Mouse (Mus musculus) layer of hippocampus, adult 18-20 months (tissue): ENCODE results near the gene Sdhc. TPM values are rescaled to one million over a fixed set of nuclear protein-coding genes. Genes with fewer than 3 reads are reported as not detected.
"Not testable (repeated sequence)": the region's sequence is repeated elsewhere in the genome, so short reads cannot be mapped to it uniquely, and the experiment has no call there.

Experiments used
- DNase-seq, 2 experiments: peaks; one replicate each; pipeline ENCODE4 v3.0.0; 2022; ENCODE audit warnings: low spot score in 2 of 2
- total RNA-seq, 2 experiments: library from RNA; stranded (reverse); gene quantifications; 2 replicates each; pipeline ENCODE4 v1.2.3; 2021

The Sdhc gene
- total RNA-seq, 2 experiments from 2014 or later, result 181 to 187 TPM

GRCm38 (mm10) chr1:171116280-171116679 is 34.1 kb downstream of the Sdhc start:
- DNase-seq, result no peak

- DNase-seq, result peak; percentile 31 to 42
Observed at GRCm38 (mm10) chr1:171113873-171114299, 36.5 kb downstream of the Sdhc start, which contains the start of gene Cfap126. TSS of gene Cfap126 (plus strand) at chr1:171113918.

GRCm38 (mm10) chr1:171112986-171113385 is 37.4 kb downstream of the Sdhc start:
- no peak for DNase-seq

DNA sequence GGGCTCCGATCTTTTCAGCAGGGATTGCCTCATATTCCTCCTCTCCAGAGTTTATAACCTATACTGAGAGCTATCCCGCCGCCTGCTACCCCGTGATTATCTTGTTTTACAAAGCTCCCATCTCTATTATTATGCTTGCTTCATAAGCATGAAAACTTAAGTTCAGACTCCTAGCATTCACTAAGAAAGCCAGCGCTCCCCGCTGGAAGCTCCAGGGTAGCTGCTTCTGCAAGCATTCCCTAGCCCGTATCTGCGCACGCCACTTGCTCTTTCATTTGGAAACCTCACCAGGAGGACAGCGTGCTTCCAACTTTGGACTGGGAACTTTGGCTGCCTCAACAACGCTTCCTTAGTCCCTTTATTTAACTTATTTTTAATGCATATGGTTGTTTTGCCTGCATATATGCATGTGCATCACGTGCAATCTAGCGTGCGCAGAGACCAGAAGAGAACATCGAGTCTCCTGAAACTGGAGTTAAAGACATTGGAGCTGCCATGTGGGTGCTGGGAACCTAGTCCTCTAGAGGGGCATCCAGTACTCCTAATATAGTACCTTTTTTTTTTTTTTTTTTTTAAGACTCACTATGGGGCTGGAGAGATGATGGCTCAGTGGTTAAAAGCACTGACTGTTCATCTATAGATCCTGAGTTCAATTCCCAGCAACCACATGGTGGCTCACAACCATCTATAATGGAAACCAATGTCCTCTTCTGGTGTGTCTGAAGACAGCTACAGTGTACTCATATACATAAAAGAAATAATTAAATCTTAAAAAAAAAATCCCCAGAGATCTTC is 38.4 kb downstream of the Sdhc start:
- DNase-seq, result peak; percentile 10 to 47

- DNase-seq, result peak; percentile 93 to 99
Observed at GRCm38 (mm10) chr1:171111020-171111780, 39.2 kb downstream of the Sdhc start.

GRCm38 (mm10) chr1:171110659-171111019 is 39.8 kb downstream of the Sdhc start:
- no peak for DNase-seq

DNA sequence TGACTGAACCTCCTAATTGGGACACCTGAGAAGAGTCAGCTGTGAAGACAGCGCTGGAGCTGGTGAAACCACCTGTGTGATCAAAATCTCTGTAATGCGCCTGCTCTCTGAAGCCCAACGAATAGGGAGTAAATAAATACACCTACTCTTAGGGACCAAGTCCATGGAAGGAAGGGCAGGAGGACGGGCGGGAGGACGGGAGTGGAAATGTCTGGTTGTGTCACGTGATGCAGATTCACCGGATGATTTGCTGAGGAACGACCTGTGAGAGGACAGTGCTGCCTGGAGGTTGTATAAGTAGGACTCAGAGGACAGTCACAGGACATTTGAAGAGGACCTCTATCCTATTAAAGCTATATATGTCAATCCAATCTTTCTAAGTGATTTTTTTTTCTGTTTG is 40.8 kb downstream of the Sdhc start:
- no peak for DNase-seq

DNA sequence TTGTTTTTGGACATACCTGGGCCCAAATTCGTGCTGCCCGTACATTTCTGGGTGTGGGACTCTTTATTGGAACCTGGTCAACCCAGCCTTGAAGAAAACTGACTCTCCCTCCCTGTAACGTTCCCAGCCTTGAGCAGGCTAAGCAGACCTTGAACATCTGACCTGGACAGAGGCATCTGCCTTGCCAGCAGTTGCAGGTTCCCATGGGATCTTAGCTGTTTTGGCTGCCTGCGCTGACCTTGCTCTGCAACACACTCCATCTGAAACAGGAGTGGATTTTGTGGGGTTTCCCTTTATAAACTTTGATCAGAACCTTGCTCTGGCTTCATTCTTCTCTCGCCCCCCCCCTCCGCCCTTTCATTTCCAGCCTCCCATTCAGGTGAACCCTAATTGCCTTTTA is 45.2 kb downstream of the Sdhc start:
- DNase-seq, result no peak

- no peak for DNase-seq
Observed at GRCm38 (mm10) chr1:171103179-171103840, 47.1 kb downstream of the Sdhc start.

GRCm38 (mm10) chr1:171102547-171103177 is 47.7 kb downstream of the Sdhc start:
- peak; percentile 81 to 94 for DNase-seq

DNA sequence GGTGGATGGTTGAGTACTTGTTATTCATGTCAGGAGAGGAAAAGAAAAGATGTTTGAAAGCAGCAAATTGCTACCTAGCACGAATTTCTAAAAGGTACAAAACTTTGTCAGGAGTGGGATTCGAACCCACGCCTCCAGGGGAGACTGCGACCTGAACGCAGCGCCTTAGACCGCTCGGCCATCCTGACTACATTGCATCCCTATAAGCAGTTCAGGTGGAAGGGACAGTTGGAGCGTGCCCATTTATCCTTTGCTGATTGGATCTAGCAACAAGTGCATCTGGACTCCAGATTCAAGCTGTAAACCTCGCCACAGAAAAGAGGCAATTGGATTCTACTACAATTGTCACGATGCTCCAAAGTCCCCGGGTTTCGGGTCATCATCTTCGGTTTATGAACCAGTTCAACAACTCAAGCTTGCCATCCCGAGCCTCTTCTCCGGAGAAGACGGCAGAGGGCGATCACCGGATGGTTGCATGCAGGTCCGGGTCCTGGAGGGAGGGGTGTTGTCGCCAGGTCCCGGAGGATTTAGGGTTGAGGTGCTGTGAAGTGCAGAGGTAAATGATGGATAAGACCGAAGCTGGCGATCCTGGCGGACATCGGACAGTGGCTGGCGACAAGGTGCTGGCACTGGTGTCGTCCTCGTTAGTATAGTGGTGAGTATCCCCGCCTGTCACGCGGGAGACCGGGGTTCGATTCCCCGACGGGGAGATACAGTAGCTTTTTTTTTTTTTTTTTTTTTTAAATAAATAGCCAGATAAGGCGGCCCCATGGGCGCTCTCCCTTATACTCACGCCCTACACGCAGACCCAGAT is 48.5 kb downstream of the Sdhc start:
- peak; percentile 85 to 95 for DNase-seq

- no peak for DNase-seq
Observed at GRCm38 (mm10) chr1:171101033-171101432, 49.4 kb downstream of the Sdhc start.

- no peak for DNase-seq
Observed at GRCm38 (mm10) chr1:171097612-171098011, 52.8 kb downstream of the Sdhc start.

GRCm38 (mm10) chr1:171097136-171097535 is 53.3 kb downstream of the Sdhc start:
- no peak for DNase-seq

DNA sequence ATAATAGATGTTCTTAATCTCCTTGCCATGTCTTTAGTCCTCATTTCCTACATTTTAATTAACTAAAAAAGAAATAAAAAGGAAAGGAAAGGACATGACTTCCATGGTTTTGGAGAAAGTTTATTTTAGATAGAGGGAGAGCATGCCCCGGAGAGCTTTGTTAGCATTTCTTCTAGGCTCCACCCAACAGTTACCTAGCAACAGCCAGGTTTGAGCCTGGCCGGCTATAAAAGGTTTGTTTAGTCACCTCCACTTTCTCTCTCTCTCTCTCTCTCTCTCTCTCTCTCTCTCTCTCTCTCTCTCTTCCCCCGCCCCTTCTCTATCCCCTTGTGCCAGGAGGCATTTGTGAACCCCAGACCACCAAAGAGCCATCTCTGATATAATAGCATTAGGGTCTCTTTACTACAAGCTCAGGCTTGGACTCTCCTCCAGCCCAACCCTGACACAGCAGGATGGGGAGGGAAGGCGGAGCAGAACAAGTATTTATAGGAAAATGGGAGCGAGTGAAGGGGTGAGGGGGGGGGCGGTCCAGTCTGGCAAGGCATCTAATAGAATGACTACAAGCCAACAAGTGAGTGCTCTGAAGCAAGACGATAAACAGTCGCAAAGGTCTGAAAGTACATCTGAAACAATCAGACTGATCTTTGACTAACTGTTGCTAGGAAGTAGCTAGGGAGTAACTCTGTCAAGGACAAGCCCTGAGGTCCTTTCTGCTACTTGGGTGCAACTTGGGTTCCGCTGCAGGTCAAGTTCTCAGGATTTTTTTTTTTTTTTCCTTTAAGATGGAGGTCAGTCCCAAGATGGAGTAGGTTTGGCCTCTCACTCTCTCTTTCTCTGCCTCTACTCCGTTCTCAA is 54.1 kb downstream of the Sdhc start:
- DNase-seq, result no peak

DNA sequence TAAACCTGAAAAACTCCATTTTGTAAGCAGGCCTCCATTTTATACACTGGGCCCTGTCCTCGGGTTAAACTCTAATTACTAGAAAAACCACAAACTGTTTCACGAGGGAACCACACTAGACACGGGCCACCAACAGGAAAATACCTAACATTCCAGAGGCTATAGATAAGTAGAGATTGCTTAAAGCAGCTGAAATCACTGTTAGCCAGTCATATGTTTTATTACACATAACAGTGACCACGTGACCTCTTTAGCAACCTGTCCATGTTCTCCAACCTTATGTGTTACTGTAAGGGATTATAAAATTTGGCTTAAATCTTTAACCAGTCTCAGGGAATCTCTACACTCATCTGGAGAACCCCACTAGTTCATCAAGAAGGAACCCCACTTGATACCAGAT is 56.0 kb downstream of the Sdhc start:
- DNase-seq, result no peak

DNA sequence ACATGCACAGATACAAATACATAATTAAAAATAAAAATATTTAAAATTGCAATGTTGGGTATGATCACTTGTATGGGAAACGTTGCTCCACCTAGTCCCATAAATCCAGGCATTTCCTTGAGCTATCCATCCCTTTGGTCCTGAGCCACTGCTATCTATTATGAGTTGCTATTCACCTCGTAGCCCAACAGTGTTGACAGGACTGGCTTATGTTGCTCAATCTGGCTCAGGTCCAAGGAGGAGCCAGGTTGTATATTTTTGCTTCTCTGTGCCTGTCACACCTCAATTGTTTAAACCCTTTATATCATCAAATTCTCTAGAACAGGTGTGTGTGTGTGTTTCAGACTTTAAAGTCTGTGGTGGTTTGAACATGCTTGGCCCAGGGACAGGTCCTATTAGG is 59.6 kb downstream of the Sdhc start:
- no peak for DNase-seq

DNA sequence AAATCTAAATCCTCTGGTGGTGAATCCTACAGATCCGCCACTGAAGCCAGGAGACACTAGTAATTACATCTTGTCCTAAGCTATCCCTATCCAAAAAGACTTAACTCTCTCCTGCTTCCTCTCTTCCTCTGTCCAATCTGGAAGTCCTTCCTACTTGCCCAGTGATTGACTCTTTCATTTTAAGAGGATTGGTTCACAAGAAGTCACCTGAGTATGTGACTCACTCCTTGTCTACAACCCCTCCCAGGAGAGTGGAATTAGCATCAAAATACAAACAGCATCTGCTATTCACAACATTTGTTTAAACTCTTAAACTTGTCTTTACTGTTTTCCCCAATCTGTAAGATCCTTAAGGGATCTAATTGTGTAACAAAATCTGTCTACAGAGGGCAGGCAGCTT is 60.5 kb downstream of the Sdhc start:
- no peak for DNase-seq

GRCm38 (mm10) chr1:171088237-171088869 is 62.0 kb downstream of the Sdhc start:
- not testable (repeated sequence) for DNase-seq
